ENCODE assay signal across 10 mouse cellular contexts in genomic region chr7:128248081-128249042, GRCm38 (mm10). TPM values are rescaled to one million over a fixed set of nuclear protein-coding genes. Genes with fewer than 3 reads are reported as not detected.
A peak's percentile ranks its signal among the peaks of the same experiment; 100 is the strongest.
DNase-seq lines count a peak whose midpoint lies in the region; ATAC-seq and TF ChIP-seq lines count a peak whose summit lies in the region.
"Had no signal": no experiment of that assay in that cellular context is flagged by ENCODE, and none has a peak within 500 bp of the region (broad histone marks: within the 10 kb centered on the region; RNA-seq: fewer than 3 reads in every experiment).

No protein-coding gene starts in this region.

- no peak overlapping the region for H3K27ac ChIP-seq in kidney, postnatal 0 days
- no peak overlapping the region for H3K27ac ChIP-seq in heart, postnatal 0 days (ENCODE audit: low read depth)
- no peak overlapping the region for H3K27ac ChIP-seq in intestine, embryonic 15.5 days

- TF ChIP-seq CTCF in kidney, postnatal 0 days (IDR thresholded peaks at IDR 0.05; ENCODE audit: low read depth), result no peak
- TF ChIP-seq CTCF in heart, postnatal 0 days (IDR thresholded peaks at IDR 0.05; ENCODE audit: low read depth), result no peak

- TF ChIP-seq EP300 in heart, postnatal 0 days (IDR thresholded peaks at IDR 0.05; ENCODE audit: low read depth), result no peak

- ATAC-seq in kidney, postnatal 0 days (replicated peaks; ENCODE audit: low FRiP score, low read depth), result no peak
- no peak for ATAC-seq in heart, postnatal 0 days (ENCODE audit: insufficient read depth, low read depth)
- no peak for ATAC-seq in intestine, embryonic 15.5 days

- no peak for TF ChIP-seq POLR2A in myocyte (IDR thresholded peaks at IDR 0.05; ENCODE audit: insufficient read length, low read depth)

- H3K9me3 ChIP-seq in kidney, postnatal 0 days (replicated peaks; ENCODE audit: low read length), result no peaks in the 10 kb centered on the region
- no peaks in the 10 kb centered on the region for H3K9me3 ChIP-seq in heart, postnatal 0 days (replicated peaks; ENCODE audit: control insufficient read depth, low read length)
- no peaks in the 10 kb centered on the region for H3K9me3 ChIP-seq in intestine, embryonic 15.5 days

- H3K4me2 ChIP-seq in kidney, postnatal 0 days (ENCODE audit: low read length), result peak overlapping the region; percentile 55
- peak overlapping the region; percentile 76 for H3K4me2 ChIP-seq in heart, postnatal 0 days (ENCODE audit: low read depth, low read length)
- peak overlapping the region; percentile 62 for H3K4me2 ChIP-seq in intestine, embryonic 15.5 days (replicated peaks)
- H3K4me2 ChIP-seq in myocyte (ENCODE audit: low read depth), result peak overlapping the region; percentile 80

- peaks cover 14% of the 10 kb centered on the region; the same call in 1 of the 2 replicates for H3K4me1 ChIP-seq in kidney, postnatal 0 days (replicated peaks; ENCODE audit: insufficient read depth, low read length)
- H3K4me1 ChIP-seq in heart, postnatal 0 days (ENCODE audit: control insufficient read depth, insufficient read depth), result peaks cover 18% of the 10 kb centered on the region
- H3K4me1 ChIP-seq in intestine, embryonic 15.5 days (replicated peaks), result peaks cover 30% of the 10 kb centered on the region

- peak; percentile 18 for DNase-seq in kidney, postnatal 0 days (ENCODE audit: low spot score)
- DNase-seq in kidney, postnatal 36 days, result no peak
- DNase-seq in heart, postnatal 0 days (ENCODE audit: low spot score), result no peak
- DNase-seq in layer of hippocampus, adult 8-10 months (ENCODE audit: low spot score in 2 of 2), result no peak
- DNase-seq in right cerebral cortex, adult 2 months (ENCODE audit: low spot score in 2 of 2), result no peak

- H3ac ChIP-seq in myocyte (ENCODE audit: control insufficient read depth, insufficient read length), result no peak overlapping the region

- no peaks in the 10 kb centered on the region for H3K27me3 ChIP-seq in kidney, postnatal 0 days (ENCODE audit: insufficient read depth, low read length)
- H3K27me3 ChIP-seq in heart, postnatal 0 days (ENCODE audit: control insufficient read depth, insufficient read depth, low read length), result no peaks in the 10 kb centered on the region
- no peaks in the 10 kb centered on the region for H3K27me3 ChIP-seq in intestine, embryonic 15.5 days (replicated peaks)
- no peaks in the 10 kb centered on the region for H3K27me3 ChIP-seq in myocyte (ENCODE audit: control insufficient read depth, insufficient read depth, insufficient read length)
- H3K27me3 ChIP-seq: Patski had no signal

- peak overlapping the region; percentile 47 for H3K4me3 ChIP-seq in kidney, postnatal 0 days (replicated peaks; ENCODE audit: low read depth, low read length)
- peak overlapping the region; percentile 82 for H3K4me3 ChIP-seq in heart, postnatal 0 days (ENCODE audit: low read depth, low read length)
- peak overlapping the region; percentile 46 for H3K4me3 ChIP-seq in intestine, embryonic 15.5 days (replicated peaks)
- peak overlapping the region; percentile 78 for H3K4me3 ChIP-seq in myocyte

- peaks cover 11% of the 10 kb centered on the region for H3K36me3 ChIP-seq in kidney, postnatal 0 days (ENCODE audit: insufficient read depth, low read length)
- H3K36me3 ChIP-seq in heart, postnatal 0 days (replicated peaks; ENCODE audit: control insufficient read depth, insufficient read depth, low read length), result peaks cover 56% of the 10 kb centered on the region
- H3K36me3 ChIP-seq in intestine, embryonic 15.5 days, result peaks cover 12% of the 10 kb centered on the region; the same call in 1 of the 2 replicates
- peaks cover 18% of the 10 kb centered on the region for H3K36me3 ChIP-seq in myocyte (ENCODE audit: control insufficient read depth, insufficient read depth)

- WGBS in kidney, postnatal 0 days, result 77% methylated on average over 10 of the region's 10 CpGs
- 52% methylated on average over 10 of the region's 10 CpGs for WGBS in heart, postnatal 0 days
- WGBS in intestine, embryonic 15.5 days, result 73% methylated on average over 10 of the region's 10 CpGs

- peak overlapping the region; percentile 39; the same call in 1 of the 2 replicates for H3K9ac ChIP-seq in kidney, postnatal 0 days (ENCODE audit: low read depth, low read length)
- H3K9ac ChIP-seq in heart, postnatal 0 days (replicated peaks; ENCODE audit: low read depth, low read length), result peak overlapping the region; percentile 92
- H3K9ac ChIP-seq in intestine, embryonic 15.5 days, result peak overlapping the region; percentile 60

- peaks cover 22% of the 10 kb centered on the region for H3K79me2 ChIP-seq in myocyte (ENCODE audit: control insufficient read depth, insufficient read depth)

TF ChIP-seq in myocyte, 11 proteins besides CTCF, POLR2A, EP300 and RAD21:
- TF ChIP-seq MYOG (IDR thresholded peaks at IDR 0.05; ENCODE audit: control insufficient read depth in 1 of 3, insufficient read depth in 1 of 3, insufficient read length in 2 of 3, low read depth in 2 of 3) (no peak), MYOD1 (IDR thresholded peaks at IDR 0.05; ENCODE audit: control insufficient read depth in 1 of 3, insufficient read length in 2 of 3, low read depth in 2 of 3) (no peak), E2F4 (IDR thresholded peaks at IDR 0.05; ENCODE audit: insufficient read depth) (no peak), CEBPB (IDR thresholded peaks at IDR 0.05; ENCODE audit: insufficient read depth, poor library complexity, severe bottlenecking) (no peak), TCF12 (IDR thresholded peaks at IDR 0.05; ENCODE audit: insufficient read depth, poor library complexity, severe bottlenecking) (no peak), USF1 (IDR thresholded peaks at IDR 0.05; ENCODE audit: low read depth) (no peak), TCF3 (IDR thresholded peaks at IDR 0.05; ENCODE audit: insufficient read length, low read depth) (no peak), SRF (IDR thresholded peaks at IDR 0.05; ENCODE audit: control insufficient read depth, insufficient read length, low read depth) (no peak), MAX (IDR thresholded peaks at IDR 0.05; ENCODE audit: low read depth) (no peak), POLR2AphosphoS2 (IDR thresholded peaks at IDR 0.05; ENCODE audit: insufficient read length, low read depth) (no peak), REST (IDR thresholded peaks at IDR 0.05; ENCODE audit: insufficient read depth, insufficient read length) (no peak)

RNA-seq across cellular contexts. Expression of gene Tgfb1i1, which starts 1.8 kb away (rescaled TPM):
- 78.8 and 90.7 TPM in 2 replicates for polyA plus RNA-seq in kidney, postnatal 0 days (2015; fragmentation: Nextera tagmentation; extraction: Ambion mirVana)
- 84.6 and 93.8 TPM in 2 replicates for total RNA-seq in heart, postnatal 0 days (2014; rRNA removed; ENCODE audit: low replicate concordance)
- 97.5 and 112 TPM in 2 replicates for polyA plus RNA-seq in heart, postnatal 0 days (2015; fragmentation: Nextera tagmentation; extraction: Ambion mirVana)
- polyA plus RNA-seq in intestine, embryonic 15.5 days (2015; fragmentation: Nextera tagmentation; extraction: Ambion mirVana), result 160 and 163 TPM in 2 replicates
- polyA plus RNA-seq in myocyte (2012; fragmentation: generic; extraction: Trizol), result 58.1 TPM
- total RNA-seq in layer of hippocampus, adult 8-10 months (2022), result 10 to 100 TPM; 13.2 to 16.4 (median 13.6) TPM

RNA-seq across cellular contexts. Expression of gene 9130023H24Rik, which starts 10.5 kb away (rescaled TPM):
- polyA plus RNA-seq in kidney, postnatal 0 days (2015; fragmentation: Nextera tagmentation; extraction: Ambion mirVana), result 6.7 and 8.3 TPM in 2 replicates
- 3.6 and 3.9 TPM in 2 replicates for total RNA-seq in heart, postnatal 0 days (2014; rRNA removed; ENCODE audit: low replicate concordance)
- polyA plus RNA-seq in heart, postnatal 0 days (2015; fragmentation: Nextera tagmentation; extraction: Ambion mirVana), result 4.4 and 5.1 TPM in 2 replicates
- 5.7 and 6.1 TPM in 2 replicates for polyA plus RNA-seq in intestine, embryonic 15.5 days (2015; fragmentation: Nextera tagmentation; extraction: Ambion mirVana)
- 3.3 TPM for polyA plus RNA-seq in myocyte (2012; fragmentation: generic; extraction: Trizol)
- total RNA-seq in layer of hippocampus, adult 8-10 months (2022), result 1 to 10 TPM; 3.5 to 5.0 (median 3.7) TPM

RNA-seq across cellular contexts. Expression of gene Armc5, which starts 11.2 kb away (rescaled TPM):
- polyA plus RNA-seq in kidney, postnatal 0 days (2015; fragmentation: Nextera tagmentation; extraction: Ambion mirVana), result 17.0 and 17.1 TPM in 2 replicates
- 18.9 and 32.0 TPM in 2 replicates for total RNA-seq in heart, postnatal 0 days (2014; rRNA removed; ENCODE audit: low replicate concordance)
- 8.3 and 8.9 TPM in 2 replicates for polyA plus RNA-seq in heart, postnatal 0 days (2015; fragmentation: Nextera tagmentation; extraction: Ambion mirVana)
- polyA plus RNA-seq in intestine, embryonic 15.5 days (2015; fragmentation: Nextera tagmentation; extraction: Ambion mirVana), result 17.4 and 17.6 TPM in 2 replicates
- polyA plus RNA-seq in myocyte (2012; fragmentation: generic; extraction: Trizol), result 16.7 TPM
- total RNA-seq in layer of hippocampus, adult 8-10 months (2022), result 10 to 100 TPM; 10.0 to 14.7 (median 11.9) TPM

RNA-seq across cellular contexts. Expression of gene Slc5a2, which starts 17.1 kb away (rescaled TPM):
- 6.6 and 8.5 TPM in 2 replicates for polyA plus RNA-seq in kidney, postnatal 0 days (2015; fragmentation: Nextera tagmentation; extraction: Ambion mirVana)
- total RNA-seq in heart, postnatal 0 days (2014; rRNA removed; ENCODE audit: low replicate concordance), result not detected in 2 replicates
- polyA plus RNA-seq in heart, postnatal 0 days (2015; fragmentation: Nextera tagmentation; extraction: Ambion mirVana), result 0.20 and 0.30 TPM in 2 replicates
- polyA plus RNA-seq in intestine, embryonic 15.5 days (2015; fragmentation: Nextera tagmentation; extraction: Ambion mirVana), result 0.20 and 0.24 TPM in 2 replicates
- not detected for polyA plus RNA-seq in myocyte (2012; fragmentation: generic; extraction: Trizol)
- total RNA-seq in layer of hippocampus, adult 8-10 months (2022), result not detected
- total RNA-seq: neutrophil, adult 5-6 weeks had no signal
- polyA plus RNA-seq: large intestine, adult 2 months had no signal

RNA-seq across cellular contexts. Expression of gene Cox6a2, which starts 42.2 kb away (rescaled TPM):
- polyA plus RNA-seq in kidney, postnatal 0 days (2015; fragmentation: Nextera tagmentation; extraction: Ambion mirVana), result not detected in 2 replicates
- total RNA-seq in heart, postnatal 0 days (2014; rRNA removed; ENCODE audit: low replicate concordance), result 1,202 and 1,223 TPM in 2 replicates
- polyA plus RNA-seq in heart, postnatal 0 days (2015; fragmentation: Nextera tagmentation; extraction: Ambion mirVana), result 3,388 and 3,605 TPM in 2 replicates
- 0.43 and 0.88 TPM in 2 replicates for polyA plus RNA-seq in intestine, embryonic 15.5 days (2015; fragmentation: Nextera tagmentation; extraction: Ambion mirVana)
- 1,017 TPM for polyA plus RNA-seq in myocyte (2012; fragmentation: generic; extraction: Trizol)
- total RNA-seq in layer of hippocampus, adult 8-10 months (2022), result 10 to 100 TPM in 2 of 4 experiments, 1 to 10 TPM in 2; 2.5 to 18.9 (median 9.2) TPM
- total RNA-seq: neutrophil, adult 5-6 weeks had no signal

Comparison
In these comparisons a context has a peak if more than half of its experiments do, and no peak if none do; other contexts are left out.
1. H3K9ac ChIP-seq: peak in every context shown above with its lines; median percentile 92 in heart, postnatal 0 days; 60 in intestine, embryonic 15.5 days; 39 in kidney, postnatal 0 days.